Mouse (Mus musculus) hindbrain, embryonic 11.5 days (tissue): ENCODE measurements around the gene Narfl. TPM values are rescaled to one million over a fixed set of nuclear protein-coding genes. Genes with fewer than 3 reads are reported as not detected.

Experiments
- ATAC-seq: fragments of 200-750 bp; cut with Nextera tagmentation; 2 replicates; pipeline ENCODE4 v1.8.0; 2017; ENCODE audit warnings: mild to moderate bottlenecking, moderate TSS enrichment, moderate library complexity; ENCODE audit not compliant: low FRiP score
- DNase-seq: peaks from one replicate; pipeline ENCODE4 v3.0.0-alpha.2; 2015; ENCODE audit warnings: low spot score
- H3K27ac ChIP-seq: fragments of 300-500 bp; sonication (generic); 2 replicates; pipeline ENCODE4 v1.5.1; 2014; ENCODE audit warnings: mild to moderate bottlenecking, low read depth, low read length
- H3K27me3 ChIP-seq: fragments of 300-500 bp; sonication (generic); 2 replicates; pipeline ENCODE4 v1.6.1; 2014; ENCODE audit warnings: mild to moderate bottlenecking, low read length, moderate library complexity, mixed read lengths; ENCODE audit not compliant: control insufficient read depth, insufficient read depth
- H3K36me3 ChIP-seq: fragments of 300-500 bp; sonication (generic); 2 replicates; pipeline ENCODE4 v1.6.1; 2014; ENCODE audit warnings: mild to moderate bottlenecking, low read length, moderate library complexity, mixed read lengths; ENCODE audit not compliant: control insufficient read depth, insufficient read depth
- H3K4me1 ChIP-seq: fragments of 300-500 bp; sonication (generic); replicated peaks from 2 replicates; pipeline ENCODE4 v1.6.1; 2014; ENCODE audit warnings: low read length, mixed read lengths; ENCODE audit not compliant: control insufficient read depth, insufficient read depth
- H3K4me2 ChIP-seq: fragments of 300-500 bp; sonication (generic); replicated peaks from 2 replicates; pipeline ENCODE4 v1.6.1; 2014; ENCODE audit warnings: mild to moderate bottlenecking, low read depth, low read length
- H3K4me3 ChIP-seq: fragments of 300-500 bp; sonication (generic); 2 replicates; pipeline ENCODE4 v1.5.1; 2014; ENCODE audit warnings: low read depth, low read length
- H3K9ac ChIP-seq: fragments of 300-500 bp; sonication (generic); 2 replicates; pipeline ENCODE4 v1.6.1; 2014; ENCODE audit warnings: low read depth, low read length
- H3K9me3 ChIP-seq: fragments of 300-500 bp; sonication (generic); 2 replicates; pipeline ENCODE4 v1.6.1; 2016; ENCODE audit warnings: low read length; ENCODE audit not compliant: control insufficient read depth
- WGBS: fragments of 180-500 bp; shearing (Covaris S2); extraction: QIAGEN DNeasy Blood & Tissue Kit; methylation state at CpG from one replicate; pipeline ENCODE4 v1.1.7; 2014; 5-methylcytosine and 5-hydroxymethylcytosine counted together
- polyA plus RNA-seq: library from polyadenylated mRNA; unstranded; fragments of >200 nt; fragmentation: Nextera tagmentation; extraction: Ambion mirVana; gene quantifications from 2 replicates; pipeline ENCODE4 v1.2.1, GENCODE M21; 2014

The Narfl gene
- polyA plus RNA-seq, 1 experiment from 2014 or later, result 19.9 TPM

DNA sequence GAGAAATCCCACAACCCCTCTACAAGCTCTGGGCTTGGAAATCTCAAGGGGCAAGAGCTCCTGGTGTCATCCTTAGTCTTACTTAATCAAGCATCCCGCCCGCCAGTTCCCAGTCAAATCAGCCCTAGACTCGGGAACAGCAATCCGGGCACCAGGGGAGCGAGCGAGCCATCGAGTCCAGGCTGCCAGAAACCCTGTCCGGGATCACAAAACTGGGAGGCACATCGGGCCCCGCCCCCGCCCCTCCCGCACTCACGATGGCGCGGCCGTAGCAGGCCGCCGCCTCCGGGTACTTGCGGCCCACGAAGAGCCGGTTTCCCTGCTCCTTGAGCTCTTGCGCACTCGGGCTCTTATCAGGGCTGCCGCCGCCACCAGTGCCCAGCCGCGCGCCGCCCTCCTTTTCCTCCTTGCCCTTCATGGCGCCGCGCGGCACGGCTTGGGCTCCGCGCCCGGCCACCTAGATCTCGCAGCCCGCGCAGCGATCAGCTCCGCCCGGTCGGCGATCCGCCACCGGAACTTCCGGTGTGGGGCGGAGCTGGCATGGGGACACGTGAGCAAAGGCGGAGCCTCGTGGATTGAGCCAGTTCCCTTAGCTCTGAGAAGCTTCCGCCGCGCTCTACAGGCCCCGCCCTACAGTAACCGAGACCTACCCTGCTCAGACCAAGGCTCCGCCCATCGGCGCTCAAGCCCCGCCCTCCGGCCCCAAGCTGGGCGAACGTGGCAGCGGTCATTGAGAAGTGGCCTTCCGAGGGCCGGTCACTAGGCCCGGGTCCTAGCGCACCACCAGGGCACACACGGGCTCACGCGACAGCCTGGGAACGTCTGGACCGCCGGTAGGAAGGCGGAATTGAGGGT is 59.1 kb downstream of the Narfl start:
- Histone ChIP-seq H3K27ac (peak overlapping the region; percentile 94), H3K36me3 (peaks cover 8% of the 10 kb centered on the region; the same call in 1 of the 2 replicates), H3K9me3 (no peaks in the 10 kb centered on the region), H3K4me2 (peak overlapping the region; percentile 91), H3K27me3 (no peaks in the 10 kb centered on the region), H3K9ac (peak overlapping the region; percentile 79), H3K4me3 (peak overlapping the region; percentile 83), H3K4me1 (peaks cover 45% of the 10 kb centered on the region)
- ATAC-seq (peak; percentile 90), DNase-seq (peak; percentile 99)
- 0% methylated on average over 71 of the region's 77 CpGs for WGBS

Other genes starting within 250 kb of the Narfl start
- gene Sox8, start 203.1 kb upstream of the Narfl start, polyA plus RNA-seq, result 7.1 TPM in 2 replicates
- gene Lmf1, start 194.7 kb upstream of the Narfl start, polyA plus RNA-seq, result 23.1 and 26.9 TPM in 2 replicates
- gene Gng13, start 56.6 kb upstream of the Narfl start, polyA plus RNA-seq, result 1.8 and 2.5 TPM in 2 replicates
- gene Chtf18, start 46.4 kb upstream of the Narfl start, polyA plus RNA-seq, result 11.9 and 14.4 TPM in 2 replicates
- gene Rpusd1, start 46.1 kb upstream of the Narfl start, polyA plus RNA-seq, result 17.2 and 18.0 TPM in 2 replicates
- gene Mslnl, start 37.7 kb upstream of the Narfl start, polyA plus RNA-seq, result not detected in 2 replicates
- gene Msln, start 19.4 kb upstream of the Narfl start, polyA plus RNA-seq, result 0.25 TPM in 1 of 2 replicates, not detected in the other
- 63.6 and 70.3 TPM in 2 replicates for gene Haghl, start 11.9 kb downstream of the Narfl start, polyA plus RNA-seq
- 0.42 TPM in 1 of 2 replicates, not detected in the other for gene Ccdc78, start 12.8 kb downstream of the Narfl start, polyA plus RNA-seq
- gene Fam173a, start 19.1 kb downstream of the Narfl start, polyA plus RNA-seq, result 64.8 and 70.9 TPM in 2 replicates
- gene AC134908.4, start 21.9 kb downstream of the Narfl start, polyA plus RNA-seq, result 0.56 TPM in 1 of 2 replicates, not detected in the other
- 16.9 and 24.1 TPM in 2 replicates for gene Metrn, start 23.4 kb downstream of the Narfl start, polyA plus RNA-seq
- gene Fbxl16, start 35.3 kb downstream of the Narfl start, polyA plus RNA-seq, result 12.2 and 15.0 TPM in 2 replicates
- 22.0 and 23.5 TPM in 2 replicates for gene Wdr24, start 49.9 kb downstream of the Narfl start, polyA plus RNA-seq
- gene Jmjd8, start 55.1 kb downstream of the Narfl start, polyA plus RNA-seq, result 46.3 and 54.0 TPM in 2 replicates
- gene Stub1, start 59.6 kb downstream of the Narfl start, polyA plus RNA-seq, result 290 and 306 TPM in 2 replicates
- 3.1 TPM in 2 replicates for gene Rhbdl1, start 63.5 kb downstream of the Narfl start, polyA plus RNA-seq
- gene Gm20683, start 68.0 kb downstream of the Narfl start, polyA plus RNA-seq, result 1.3 and 1.7 TPM in 2 replicates
- gene Rhot2, start 71.1 kb downstream of the Narfl start, polyA plus RNA-seq, result 7.9 and 9.3 TPM in 2 replicates
- gene Wdr90, start 87.7 kb downstream of the Narfl start, polyA plus RNA-seq, result 13.4 and 14.3 TPM in 2 replicates
- 7.0 and 8.3 TPM in 2 replicates for gene Mcrip2, start 95.0 kb downstream of the Narfl start, polyA plus RNA-seq
- 53.2 and 56.6 TPM in 2 replicates for gene Mettl26, start 101.3 kb downstream of the Narfl start, polyA plus RNA-seq
- gene Wfikkn1, start 107.1 kb downstream of the Narfl start, polyA plus RNA-seq, result 0.71 and 1.3 TPM in 2 replicates
- 19.1 and 19.5 TPM in 2 replicates for gene Rab40c, start 146.0 kb downstream of the Narfl start, polyA plus RNA-seq
- 45.4 and 47.4 TPM in 2 replicates for gene Pigq, start 171.2 kb downstream of the Narfl start, polyA plus RNA-seq
- 0.15 and 0.27 TPM in 2 replicates for gene Nhlrc4, start 171.2 kb downstream of the Narfl start, polyA plus RNA-seq
- 0.18 and 0.19 TPM in 2 replicates for gene A930017K11Rik, start 178.8 kb downstream of the Narfl start, polyA plus RNA-seq
- 19.5 and 20.3 TPM in 2 replicates for gene Capn15, start 212.0 kb downstream of the Narfl start, polyA plus RNA-seq